Mouse (Mus musculus) mouse embryonic stem cell (cell line): ENCODE measurements at regions not wholly inside any gene's neighbourhood (a gene's known extent, or its start where the extent isn't known, plus 50 kb on each side); places are given as distances from the start of the nearest gene placed in this dataset.

Experiments used
- in situ Hi-C, 2 experiments: fragments of 300-500 bp; cut with MboI; formaldehyde crosslinking; loops; 1 replicate in 1 of 2; 3 replicates in 1 of 2; pipeline ENCODE4 v1.14.3; 2019 to 2020; ENCODE audit warnings: low sequenced_read_pairs in 2 of 2, low pct_unique_long_range_greater_than_20kb in 1 of 2, mixed read lengths in 1 of 2; ENCODE audit not compliant: unreplicated experiment in 1 of 2

DNA sequence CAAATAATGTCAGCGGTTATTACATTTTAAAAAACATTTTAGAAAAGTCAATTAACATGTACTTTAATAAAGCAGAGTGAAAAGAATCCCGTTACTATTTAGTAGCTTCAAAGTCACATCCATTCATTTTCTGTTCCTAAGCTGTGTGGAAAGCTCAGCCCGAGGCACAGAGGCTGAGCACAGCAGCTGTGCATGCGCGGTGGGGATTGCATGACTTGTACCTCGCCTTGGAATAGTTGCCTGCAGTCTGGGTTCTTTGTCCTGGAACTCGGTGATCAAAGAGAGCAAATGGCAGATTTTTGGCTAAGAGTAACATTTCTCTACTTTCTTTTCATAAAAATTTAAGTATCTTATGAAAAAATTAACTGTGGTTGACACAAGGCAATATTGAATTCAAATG lies 251.0 kb upstream of the Pde3a start:
- in situ Hi-C loops = no loop called here

DNA sequence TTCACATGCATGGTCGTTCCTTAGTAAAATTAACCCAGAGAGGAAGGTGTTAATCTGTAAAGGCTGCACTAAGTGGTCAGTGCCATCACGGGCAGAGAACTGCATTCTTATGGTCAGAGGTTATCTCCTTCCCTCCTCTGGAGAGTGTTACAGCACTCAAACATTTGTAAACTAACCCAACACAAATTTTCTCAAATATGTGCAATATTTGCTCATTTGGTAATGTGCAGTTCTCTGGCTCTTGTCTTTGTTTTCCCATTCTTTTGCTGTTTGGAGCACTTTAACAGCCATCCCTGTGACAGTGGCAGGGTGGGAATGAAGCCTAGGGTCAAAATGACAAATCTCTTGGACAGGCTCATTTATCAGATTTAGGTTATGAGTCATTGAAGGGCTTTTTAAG lies 248.5 kb upstream of the Pde3a start:
- in situ Hi-C loops = no loop called here

DNA sequence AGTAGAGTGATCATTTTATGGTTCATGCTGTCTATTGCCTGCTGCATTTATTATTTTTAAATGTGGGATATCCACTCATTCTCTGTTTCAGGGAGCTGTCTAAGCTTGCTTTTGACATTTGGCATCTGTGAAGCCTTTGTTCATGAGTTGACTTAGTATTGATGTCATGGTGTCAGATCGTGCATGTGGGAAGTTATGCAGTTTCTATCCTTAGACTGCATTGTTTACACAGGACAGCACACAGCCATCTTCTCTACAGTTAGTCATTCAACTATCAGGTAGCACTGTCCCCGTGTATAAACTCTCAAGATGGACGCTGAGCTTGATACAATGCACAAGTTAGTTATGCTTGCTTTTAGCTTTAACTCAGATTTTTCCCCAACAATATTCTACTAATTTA lies 247.8 kb upstream of the Pde3a start:
- in situ Hi-C loops = no loop called here

DNA sequence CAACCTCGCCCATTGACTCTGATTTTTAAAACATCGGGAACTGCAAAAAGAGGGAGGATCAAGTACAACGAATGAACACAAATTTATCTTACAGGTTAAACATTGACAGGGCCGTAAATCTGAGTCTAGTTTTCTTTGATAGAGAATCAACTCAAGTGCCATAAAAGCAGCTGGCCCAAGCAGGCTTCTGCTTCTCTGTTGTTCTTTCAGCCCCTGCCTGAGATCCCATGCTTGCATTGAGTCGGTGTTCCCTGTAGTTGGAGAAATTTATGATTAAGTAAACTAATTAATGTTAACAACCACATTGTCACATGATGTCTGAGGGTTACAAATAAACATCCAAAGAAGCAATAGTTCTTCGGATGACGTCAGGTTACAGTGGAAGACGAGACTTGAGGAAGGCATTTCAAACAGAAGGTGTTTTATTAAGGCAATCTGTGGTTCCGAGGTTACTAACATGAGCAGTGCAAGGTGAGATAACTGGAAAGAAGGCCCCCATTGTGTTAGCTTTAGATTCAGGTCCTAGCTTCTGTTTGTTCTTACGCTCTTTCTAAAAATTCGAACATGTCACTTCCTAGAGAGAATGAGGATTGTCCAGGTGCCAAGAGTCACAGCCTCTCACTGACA lies 233.9 kb upstream of the Pde3a start:
- in situ Hi-C loops = no loop called here

DNA sequence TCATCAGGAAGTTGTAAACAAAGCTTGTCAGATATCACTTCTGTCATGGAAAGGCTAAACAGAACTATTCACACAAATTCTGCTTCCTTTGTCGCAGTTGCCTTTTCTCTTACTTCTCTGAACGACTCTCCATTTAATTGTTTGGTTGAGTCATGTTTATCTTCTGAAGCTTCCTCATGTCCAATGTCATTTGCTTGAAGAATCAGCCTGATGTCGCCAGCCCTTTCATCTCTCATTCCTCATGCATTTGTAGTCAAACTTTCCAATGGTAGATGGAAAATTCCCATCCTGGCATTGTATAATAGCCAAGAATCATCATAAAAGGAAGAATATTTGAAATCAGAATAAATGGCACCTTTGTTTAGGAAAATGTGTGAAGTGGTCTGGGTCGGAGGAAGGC lies 225.6 kb upstream of the Pde3a start:
- in situ Hi-C loops = no loop called here

DNA sequence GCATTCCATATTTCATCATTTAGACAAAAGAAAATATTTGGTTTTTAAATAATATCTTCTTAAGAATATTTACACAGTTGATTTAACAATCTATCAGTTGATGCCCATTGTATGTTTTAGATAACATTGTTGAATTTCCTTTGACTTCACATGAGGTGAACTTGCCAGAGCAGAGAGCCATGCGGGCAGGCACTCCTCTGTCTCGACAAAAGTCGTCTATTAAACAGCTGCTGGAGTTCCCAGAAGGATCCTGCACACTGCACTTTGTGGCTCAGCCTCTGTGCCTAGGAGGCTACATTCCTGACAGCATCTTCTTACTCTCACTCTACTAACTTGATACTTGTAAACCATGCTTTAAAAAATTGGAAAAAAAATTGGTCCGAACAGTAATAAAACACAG lies 221.7 kb upstream of the Pde3a start:
- in situ Hi-C loops = no loop called here

DNA sequence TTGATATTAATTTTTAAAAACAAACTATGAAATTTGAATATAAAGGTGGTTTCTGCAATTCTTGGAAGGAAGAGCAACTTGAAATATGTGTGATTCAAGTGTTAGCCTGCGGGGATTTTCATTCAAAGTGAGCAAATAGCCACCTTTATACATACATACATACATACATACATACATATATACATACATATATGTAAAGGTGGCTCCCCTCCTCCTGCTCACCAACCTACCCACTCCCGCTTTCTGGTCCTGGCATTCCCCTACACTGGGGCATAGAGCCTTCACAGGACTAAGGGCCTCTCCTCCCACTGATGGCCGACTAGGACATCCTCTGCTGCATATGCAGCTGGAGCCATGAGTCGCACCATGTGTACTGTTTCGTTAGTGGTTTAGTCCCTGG lies 221.3 kb upstream of the Pde3a start:
- in situ Hi-C loops = no loop called here

DNA sequence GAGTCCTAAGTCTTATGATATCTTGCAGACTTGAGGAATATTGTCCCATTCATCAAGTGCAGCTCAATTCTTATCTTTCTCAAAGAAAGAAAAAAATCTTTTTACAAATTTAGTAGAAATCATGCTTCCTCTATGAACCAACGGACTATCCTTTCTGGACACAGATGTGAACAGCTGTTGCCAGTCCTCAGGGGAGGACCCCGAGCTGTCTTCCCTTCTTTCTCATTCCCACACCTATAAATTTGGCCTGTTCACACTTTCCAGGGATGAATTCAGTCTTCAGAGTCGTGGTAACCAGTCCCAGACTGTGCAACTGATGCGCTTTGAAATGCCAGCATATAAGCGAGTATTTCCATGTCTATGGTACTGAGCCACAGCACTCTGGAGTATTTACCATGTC lies 214.2 kb upstream of the Pde3a start:
- in situ Hi-C loops = no loop called here

DNA sequence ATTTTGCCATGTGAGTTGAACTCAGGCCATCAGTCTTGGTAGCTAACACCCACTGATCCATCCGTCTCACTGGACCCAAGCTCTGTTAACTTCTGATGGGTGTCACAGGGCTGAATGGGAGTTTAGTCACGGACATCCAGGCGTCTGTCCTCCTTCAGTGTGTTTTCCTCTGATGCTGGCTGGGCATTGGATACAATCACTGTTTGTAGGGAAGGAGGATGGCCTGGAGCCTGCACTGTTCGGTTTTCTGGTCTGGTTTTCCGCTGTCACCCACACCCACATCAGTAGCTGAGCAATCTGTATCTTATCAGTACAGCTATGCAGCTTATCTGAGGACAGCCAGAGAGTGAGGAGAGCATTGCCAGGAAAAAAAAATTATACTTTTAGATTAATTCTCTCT lies 207.7 kb upstream of the Pde3a start:
- in situ Hi-C loops = no loop called here

DNA sequence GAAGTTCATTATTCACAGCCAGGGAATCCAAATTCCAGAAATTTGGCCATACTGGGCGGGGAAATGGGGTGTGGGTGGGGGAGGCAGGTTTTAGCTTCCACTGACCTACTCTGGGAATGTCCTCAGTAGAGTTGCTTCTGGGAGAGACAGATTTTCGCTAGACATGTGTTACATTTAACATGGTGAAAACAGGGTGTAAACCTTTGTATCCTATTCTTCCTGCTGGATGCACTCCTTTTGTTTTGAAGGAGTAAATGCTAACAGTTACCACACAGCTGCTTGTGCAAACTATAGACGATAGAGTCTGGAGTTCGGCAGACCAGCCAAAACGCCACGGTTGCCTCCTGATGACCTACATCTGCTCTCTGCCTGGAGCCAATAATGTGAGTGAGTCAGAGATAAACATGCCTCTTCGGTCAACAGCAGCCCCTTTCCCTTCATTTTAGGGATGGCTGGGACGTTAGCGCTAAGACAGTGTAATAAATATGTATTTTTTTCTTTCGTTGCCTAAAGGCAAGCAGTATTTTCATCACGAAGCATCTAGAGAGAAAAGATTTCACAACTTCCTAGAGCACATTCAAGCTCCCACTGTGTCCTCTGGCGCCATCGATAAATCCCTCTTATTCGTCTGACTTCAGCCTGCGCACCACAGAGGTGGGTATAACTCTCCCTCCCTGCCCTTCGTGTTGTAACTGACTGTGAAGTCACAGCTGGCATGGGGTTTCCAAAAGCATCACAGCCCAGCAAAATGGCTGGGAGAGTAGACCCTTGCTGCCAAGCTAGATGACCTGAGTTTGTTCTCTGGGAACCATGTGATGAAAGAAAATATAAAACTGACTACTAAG lies 207.1 kb upstream of the Pde3a start:
- in situ Hi-C loops = no loop called here

DNA sequence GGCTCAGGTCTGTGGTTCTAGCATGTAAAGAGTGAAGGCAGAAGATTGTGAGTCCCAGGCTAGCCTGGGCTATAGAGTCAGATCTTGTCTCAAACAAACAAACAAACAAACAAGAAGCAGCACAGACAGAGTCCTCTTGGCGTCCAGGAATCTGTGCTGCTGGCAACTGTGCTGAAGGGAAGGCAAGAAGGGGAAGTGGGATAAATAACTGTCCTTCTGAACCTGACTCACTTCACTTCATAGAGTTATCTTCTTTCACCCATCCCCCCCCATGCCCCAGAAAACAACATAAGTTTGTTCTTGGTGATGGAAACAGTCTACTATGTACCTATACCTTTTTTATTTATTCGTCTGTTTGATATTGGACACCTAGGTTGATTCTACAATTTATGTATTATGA lies 200.8 kb upstream of the Pde3a start:
- in situ Hi-C loops = no loop called here

DNA sequence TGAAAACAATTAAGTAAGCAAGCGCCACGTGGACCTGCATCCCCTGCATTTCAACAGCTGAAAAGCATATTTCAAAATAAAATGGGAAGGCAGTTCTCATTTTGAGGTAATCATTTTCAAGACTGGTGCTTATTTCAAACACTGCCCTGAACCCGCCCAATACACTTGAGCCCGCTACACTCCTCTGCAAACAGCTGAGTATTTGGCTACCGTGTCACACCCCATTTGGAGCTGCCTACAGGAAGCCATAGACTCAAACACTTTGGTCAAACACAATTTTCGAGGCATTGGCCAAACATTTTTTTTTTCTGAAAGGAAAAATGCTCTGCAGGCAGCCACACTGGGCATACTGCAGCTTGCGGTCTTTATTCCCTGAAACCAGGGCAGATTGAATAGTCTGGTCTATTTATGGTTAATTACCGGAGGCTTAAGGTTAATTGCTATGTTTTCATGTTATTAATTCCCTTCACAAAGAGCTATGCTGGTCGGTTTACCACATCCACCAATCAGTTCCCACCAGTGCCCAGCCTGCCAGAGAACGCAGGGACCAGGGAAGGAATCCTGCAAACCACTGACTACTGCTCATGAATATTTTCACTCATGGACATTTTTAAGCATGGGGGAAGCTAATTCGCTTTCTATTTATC lies 198.9 kb upstream of the Pde3a start:
- in situ Hi-C loops = no loop called here

DNA sequence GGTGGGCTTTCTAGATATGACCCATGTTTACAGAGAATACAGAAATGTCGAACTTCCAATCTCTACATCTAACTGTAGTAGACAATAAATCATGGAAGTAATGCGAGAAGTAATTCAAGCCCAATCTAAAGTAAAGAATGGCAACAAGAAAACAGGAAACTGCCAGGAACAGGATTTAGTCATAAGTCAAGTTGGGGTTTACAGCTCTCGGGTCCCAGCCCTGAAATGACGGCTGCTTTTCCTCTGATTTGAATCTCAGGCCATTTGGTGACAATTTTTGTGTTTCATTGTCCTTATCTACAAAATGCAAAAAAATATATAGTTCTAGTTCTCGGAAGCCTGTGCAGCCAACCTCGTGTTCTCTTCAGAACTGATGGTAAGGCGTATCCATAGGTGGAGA lies 195.0 kb upstream of the Pde3a start:
- in situ Hi-C loops = no loop called here

DNA sequence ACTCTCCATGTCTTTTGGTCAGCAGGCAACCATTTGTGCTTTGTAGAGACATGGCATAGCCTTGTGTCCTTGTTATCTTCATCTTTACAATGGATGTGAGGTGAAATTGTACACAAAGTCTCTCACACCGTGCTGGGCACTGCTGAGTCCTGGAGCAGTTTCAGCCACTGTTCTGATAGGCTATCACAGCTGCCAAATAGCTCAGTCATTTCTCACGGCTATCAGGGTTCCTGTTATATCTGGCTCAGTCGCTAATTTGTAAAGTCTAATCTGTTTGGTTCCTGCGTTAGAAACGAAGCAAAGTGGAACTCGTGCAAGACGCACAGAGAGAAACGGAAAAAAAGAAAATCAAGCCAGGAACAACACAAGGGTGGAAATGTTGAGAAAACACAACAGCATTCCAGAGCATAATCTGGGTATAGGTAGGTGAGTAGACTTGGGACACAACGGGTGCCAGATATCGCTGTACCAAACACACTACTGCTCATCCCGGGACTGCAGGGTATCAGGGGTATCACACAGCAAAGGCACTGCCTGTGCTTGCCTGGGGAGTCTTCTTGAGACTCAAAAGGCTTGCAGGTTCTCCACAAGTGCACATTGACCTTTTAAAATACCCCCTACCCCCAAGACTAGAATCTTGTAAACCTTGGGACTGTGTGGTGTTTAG lies 189.7 kb upstream of the Pde3a start:
- in situ Hi-C loops = no loop called here

DNA sequence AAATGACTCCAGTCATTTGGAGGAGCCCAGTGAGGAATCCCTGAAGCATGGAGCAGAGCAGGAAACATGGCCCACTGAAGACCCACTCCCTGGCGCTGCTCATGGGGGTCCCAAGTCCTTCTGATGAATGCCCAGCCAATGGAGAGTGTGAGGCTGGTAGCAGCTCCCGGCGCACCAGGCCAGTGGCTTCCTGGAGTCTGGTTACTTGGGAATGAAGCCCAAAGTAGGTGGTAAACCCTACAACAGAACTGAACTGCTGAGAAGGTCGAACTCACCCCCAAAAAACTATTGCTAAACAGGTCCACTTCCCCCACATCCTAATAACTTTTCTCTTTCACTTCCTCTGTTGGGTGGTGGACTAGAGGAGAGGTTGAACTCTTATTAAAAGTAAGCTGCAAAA lies 183.3 kb upstream of the Pde3a start:
- in situ Hi-C loops = no loop called here

DNA sequence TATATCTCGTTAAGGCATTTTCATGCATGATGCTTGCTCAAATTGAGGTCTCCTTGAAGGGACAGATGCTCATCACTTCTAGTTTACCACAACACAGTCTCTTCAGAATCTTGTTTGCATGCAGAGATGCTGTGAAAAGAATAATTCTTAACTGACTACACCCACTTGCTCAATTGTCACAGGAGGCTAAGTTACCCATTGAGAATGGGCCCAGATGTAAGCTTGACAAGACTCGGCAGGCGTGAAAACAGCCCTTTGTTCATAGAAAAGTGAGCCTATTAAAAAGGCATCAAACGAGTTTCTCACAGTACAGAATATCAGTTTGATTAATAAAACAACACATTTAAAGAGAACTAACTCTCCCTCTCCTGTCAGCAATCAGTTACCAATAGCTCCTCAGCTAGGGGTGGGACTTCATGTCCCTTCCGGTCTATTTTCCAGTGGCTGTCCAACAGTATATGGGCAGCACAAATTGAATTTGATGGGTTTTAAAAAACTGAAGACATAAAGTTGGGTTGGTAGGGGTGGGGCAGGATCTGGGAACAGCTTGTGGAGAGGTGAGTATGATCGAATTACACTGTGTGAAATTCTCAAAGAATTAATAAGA lies 180.1 kb upstream of the Pde3a start:
- in situ Hi-C loops = no loop called here

DNA sequence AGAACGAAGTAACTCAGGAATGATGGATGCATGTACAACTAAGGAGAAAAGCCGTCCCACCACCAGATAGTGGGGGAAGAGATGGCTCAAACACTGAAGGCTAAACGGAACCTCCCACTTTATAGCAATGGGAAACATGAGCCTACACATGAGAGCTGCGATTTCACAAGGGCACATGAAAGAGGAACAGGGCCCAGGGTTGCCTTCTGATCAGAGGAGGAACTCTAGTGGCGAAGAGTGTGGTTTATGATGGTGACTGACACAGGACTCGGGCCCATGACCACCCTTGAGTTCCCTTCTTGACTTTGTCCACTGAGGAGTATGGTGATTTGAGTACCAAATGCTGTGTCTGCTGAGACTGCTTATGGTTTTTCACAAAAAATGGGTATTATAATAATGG lies 179.2 kb upstream of the Pde3a start:
- in situ Hi-C loops = no loop called here

DNA sequence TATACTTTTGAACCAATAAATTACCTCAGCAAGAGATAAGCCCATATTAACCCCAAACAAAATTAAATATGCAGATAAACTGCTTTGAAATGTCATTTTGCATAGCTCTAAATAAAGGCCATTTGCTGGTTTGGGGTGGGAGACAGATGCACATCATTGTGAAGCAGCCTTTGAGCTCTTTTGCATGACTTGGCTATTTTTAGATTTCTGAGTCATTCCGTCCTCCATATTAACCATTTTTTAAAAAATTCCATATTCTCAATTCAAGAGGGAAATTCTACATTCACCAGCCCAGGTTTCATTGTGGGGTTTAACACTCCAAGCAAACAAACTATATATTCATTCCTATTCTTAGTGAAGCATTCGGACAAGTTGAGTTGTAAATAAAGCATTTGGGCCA lies 177.6 kb upstream of the Pde3a start:
- in situ Hi-C loops = no loop called here
